Mouse (Mus musculus) testis, adult 2 months (tissue): ENCODE measurements around the gene Pawr. TPM values are rescaled to one million over a fixed set of nuclear protein-coding genes. Genes with fewer than 3 reads are reported as not detected.
A peak's percentile ranks its signal among the peaks of the same experiment; 100 is the strongest.

Source experiments
- H3K27ac ChIP-seq: fragments of 200-500 bp; 2 replicates; pipeline ENCODE4 v1.5.1; 2012; ENCODE audit warnings: low read depth, low read length; ENCODE audit not compliant: control insufficient read depth, insufficient read depth
- H3K27me3 ChIP-seq: fragments of 200-500 bp; 2 replicates; pipeline ENCODE4 v1.6.1; 2012; ENCODE audit warnings: mild to moderate bottlenecking, low read length, moderate library complexity; ENCODE audit not compliant: control insufficient read depth, insufficient read depth
- H3K36me3 ChIP-seq: fragments of 200-500 bp; 2 replicates; pipeline ENCODE4 v1.6.1; 2012; ENCODE audit warnings: mild to moderate bottlenecking, low read length; ENCODE audit not compliant: control insufficient read depth, insufficient read depth
- H3K4me1 ChIP-seq: fragments of 200-500 bp; 2 replicates; pipeline ENCODE4 v1.6.1; 2012; ENCODE audit warnings: low read length; ENCODE audit not compliant: control insufficient read depth, insufficient read depth
- H3K4me3 ChIP-seq: fragments of 200-500 bp; 2 replicates; pipeline ENCODE4 v1.5.1; 2012; ENCODE audit warnings: low read depth, mild to moderate bottlenecking, low read length, moderate library complexity, mixed read lengths; ENCODE audit not compliant: control insufficient read depth
- CTCF ChIP-seq: fragments of 200-500 bp; IDR thresholded peaks from 2 replicates; pipeline ENCODE4 v1.5.1; 2012; ENCODE audit warnings: low read depth, mild to moderate bottlenecking, inconsistent platforms, low read length, moderate library complexity; ENCODE audit not compliant: control insufficient read depth, insufficient read depth, insufficient replicate concordance
- POLR2A ChIP-seq: fragments of 200-500 bp; IDR thresholded peaks from 2 replicates; pipeline ENCODE4 v1.6.1; 2012; ENCODE audit warnings: low read depth, mild to moderate bottlenecking, inconsistent platforms, low read length, moderate library complexity; ENCODE audit not compliant: control insufficient read depth
- polyA plus RNA-seq: library from polyadenylated mRNA; depleted of rRNA; stranded (reverse); fragments of >200 nt; gene quantifications from 2 replicates; pipeline ENCODE4 v1.2.3, GENCODE M21; 2012; rRNA removed

Pawr gene
- polyA plus RNA-seq: 0.91 and 1.9 TPM in 2 replicates

- peaks cover 5% of the 10 kb centered on the region for H3K4me1 ChIP-seq
- TF ChIP-seq CTCF (no peak), POLR2A (peak; percentile 34; the same call in 1 of the 2 replicates)
- H3K4me3 ChIP-seq: peak within 1 kb of the TSS; percentile 88
- H3K27ac ChIP-seq: peak within 1 kb of the TSS; percentile 42; the same call in 1 of the 2 replicates
- no peaks in the 10 kb centered on the region for H3K27me3 ChIP-seq
- H3K36me3 ChIP-seq: no peaks in the 10 kb centered on the region
These were observed at the start of gene Pawr for GRCm38 (mm10) chr10:108331784-108332561. Gene Pawr, plus strand, starts transcription at chr10:108332121.

GRCm38 (mm10) chr10:108282351-108282750 lies 49.6 kb upstream of the Pawr start:
- Histone ChIP-seq H3K27me3 (no peaks in the 10 kb centered on the region), H3K4me1 (no peaks in the 10 kb centered on the region), H3K27ac (no peak overlapping the region), H3K4me3 (no peak overlapping the region), H3K36me3 (no peaks in the 10 kb centered on the region; the same call in 1 of the 2 replicates)
- TF ChIP-seq CTCF (no peak), POLR2A (no peak)

- H3K27me3 ChIP-seq: no peaks in the 10 kb centered on the region
- TF ChIP-seq POLR2A (no peak), CTCF (no peak)
- H3K27ac ChIP-seq: no peak overlapping the region
- H3K4me1 ChIP-seq: no peaks in the 10 kb centered on the region
- H3K4me3 ChIP-seq: no peak overlapping the region
- H3K36me3 ChIP-seq: no peaks in the 10 kb centered on the region; the same call in 1 of the 2 replicates
These were observed 48.5 kb upstream of the Pawr start for GRCm38 (mm10) chr10:108283418-108283817.

- no peak overlapping the region for H3K27ac ChIP-seq
- H3K36me3 ChIP-seq: no peaks in the 10 kb centered on the region; the same call in 1 of the 2 replicates
- no peaks in the 10 kb centered on the region for H3K27me3 ChIP-seq
- no peaks in the 10 kb centered on the region for H3K4me1 ChIP-seq
- TF ChIP-seq CTCF (no peak), POLR2A (no peak)
- H3K4me3 ChIP-seq: no peak overlapping the region
These were observed 48.1 kb upstream of the Pawr start for GRCm38 (mm10) chr10:108283837-108284236.

GRCm38 (mm10) chr10:108284445-108284844 lies 47.5 kb upstream of the Pawr start:
- Histone ChIP-seq H3K27me3 (no peaks in the 10 kb centered on the region), H3K36me3 (no peaks in the 10 kb centered on the region; the same call in 1 of the 2 replicates), H3K27ac (no peak overlapping the region), H3K4me3 (no peak overlapping the region), H3K4me1 (no peaks in the 10 kb centered on the region)
- TF ChIP-seq CTCF (no peak), POLR2A (no peak)

GRCm38 (mm10) chr10:108284977-108285376 lies 46.9 kb upstream of the Pawr start:
- Histone ChIP-seq H3K4me3 (no peak overlapping the region), H3K27ac (no peak overlapping the region), H3K36me3 (no peaks in the 10 kb centered on the region; the same call in 1 of the 2 replicates), H3K27me3 (no peaks in the 10 kb centered on the region), H3K4me1 (no peaks in the 10 kb centered on the region)
- TF ChIP-seq CTCF (no peak), POLR2A (no peak)

GRCm38 (mm10) chr10:108286658-108287437 lies 45.1 kb upstream of the Pawr start:
- H3K27ac ChIP-seq: no peak overlapping the region
- TF ChIP-seq POLR2A (no peak), CTCF (no peak)
- H3K36me3 ChIP-seq: no peaks in the 10 kb centered on the region
- no peaks in the 10 kb centered on the region for H3K4me1 ChIP-seq
- H3K27me3 ChIP-seq: no peaks in the 10 kb centered on the region
- no peak overlapping the region for H3K4me3 ChIP-seq
